26 mouse cellular contexts compared by ENCODE assay signal in genomic region chr19:40720381-40720780, GRCm38 (mm10). TPM values are rescaled to one million over a fixed set of nuclear protein-coding genes. Genes with fewer than 3 reads are reported as not detected.
"Had no signal": no experiment of that assay in that cellular context is flagged by ENCODE, and none has a peak within 500 bp of the region (broad histone marks: within the 10 kb centered on the region; RNA-seq: fewer than 3 reads in every experiment).

No protein-coding gene starts in this region.

- H3K9me3 ChIP-seq: limb, embryonic 12.5 days; limb, embryonic 15.5 days; megakaryocyte, embryonic 14.5 days; midbrain, embryonic 10.5 days; midbrain, embryonic 13.5 days; neural tube, embryonic 13.5 days; stomach, embryonic 15.5 days had no signal

- H3K27ac ChIP-seq: kidney, postnatal 0 days; layer of hippocampus, adult 2 months; left cerebral cortex, adult 2 months; limb, embryonic 12.5 days; limb, embryonic 15.5 days; liver, embryonic 14.5 days; midbrain, embryonic 10.5 days; midbrain, embryonic 13.5 days; neural tube, embryonic 13.5 days; stomach, embryonic 15.5 days had no signal

- H3K4me1 ChIP-seq: midbrain, embryonic 13.5 days; neural tube, embryonic 13.5 days; stomach, embryonic 15.5 days had no signal

- H3K9ac ChIP-seq: limb, embryonic 12.5 days; limb, embryonic 15.5 days; liver, embryonic 14.5 days; liver, postnatal 0 days; lung, embryonic 14.5 days; midbrain, embryonic 13.5 days; neural tube, embryonic 13.5 days; stomach, embryonic 15.5 days had no signal

- H3K27me3 ChIP-seq: megakaryocyte, embryonic 14.5 days; midbrain, embryonic 13.5 days; neural tube, embryonic 13.5 days; stomach, embryonic 15.5 days had no signal

- ATAC-seq: liver, postnatal 0 days; midbrain, embryonic 13.5 days; midbrain, embryonic 16.5 days had no signal

- DNase-seq: kidney, postnatal 25 days; layer of hippocampus, adult 9-11 months; liver, postnatal 0 days; lung, embryonic 14.5 days; lung, postnatal 14 days; retina, postnatal 1 day; right cerebral cortex, postnatal 25 days; spleen, adult 18-20 months; thymus, postnatal 25 days had no signal

- H3K4me2 ChIP-seq: limb, embryonic 12.5 days; limb, embryonic 15.5 days; liver, embryonic 11.5 days; lung, embryonic 14.5 days; midbrain, embryonic 13.5 days; neural tube, embryonic 13.5 days; stomach, embryonic 15.5 days had no signal

- H3K36me3 ChIP-seq: limb, embryonic 12.5 days; limb, embryonic 15.5 days; midbrain, embryonic 10.5 days; midbrain, embryonic 13.5 days; neural tube, embryonic 13.5 days; stomach, embryonic 15.5 days had no signal

- H3K4me3 ChIP-seq: layer of hippocampus, adult 2 months; left cerebral cortex, adult 2 months; limb, embryonic 12.5 days; limb, embryonic 15.5 days; megakaryocyte, embryonic 14.5 days; midbrain, embryonic 10.5 days; midbrain, embryonic 13.5 days; myocyte; neural tube, embryonic 13.5 days; stomach, embryonic 15.5 days had no signal

RNA-seq across cellular contexts. Expression of gene Cc2d2b, which starts 28.2 kb away (rescaled TPM):
- total RNA-seq: monocyte, adult 5-6 weeks had no signal
- polyA plus RNA-seq: kidney, embryonic 14.5 days; kidney, postnatal 0 days; large intestine, adult 2 months; lung, embryonic 14.5 days; myocyte; neural tube, embryonic 13.5 days had no signal
